Mouse (Mus musculus): ENCODE results near the gene Col25a1. TPM values are rescaled to one million over a fixed set of nuclear protein-coding genes. Genes with fewer than 3 reads are reported as not detected.

Col25a1 gene
- total RNA-seq, 4 experiments from 2014 or later: 37.6 to 43.3 (median 39.9) TPM

Other genes with a start within 250 kb of the Col25a1 start
- gene Casp6, start 230.1 kb upstream of the Col25a1 start, total RNA-seq (2022): 1 to 10 TPM; 3.6 to 6.7 (median 5.4) TPM
- gene Mcub, start 161.3 kb upstream of the Col25a1 start, total RNA-seq (2022): 1 to 10 TPM in 3 of 4 experiments, under 1 TPM in 1; 0.93 to 3.7 (median 1.7) TPM
- gene Sec24b, start 69.9 kb upstream of the Col25a1 start, total RNA-seq (2022): 10 to 100 TPM; 56.3 to 71.2 (median 60.3) TPM